ENCODE assay signal across 24 mouse cellular contexts in genomic region chr1:131347708-131348107, GRCm38 (mm10).
DNase-seq lines count a peak whose midpoint lies in the region; ATAC-seq and TF ChIP-seq lines count a peak whose summit lies in the region.
"Had no signal": no experiment of that assay in that cellular context is flagged by ENCODE, and none has a peak within 500 bp of the region (broad histone marks: within the 10 kb centered on the region; RNA-seq: fewer than 3 reads in every experiment).

No protein-coding gene starts in this region.

- TF ChIP-seq POLR2A in heart, adult 2 months (IDR thresholded peaks at IDR 0.05; ENCODE audit: insufficient read depth, low read depth, low read length) = no peak
- TF ChIP-seq POLR2A in embryonic fibroblast, embryonic 13.5 days (IDR thresholded peaks at IDR 0.05; ENCODE audit: low read depth, low read length) = no peak

- H3K79me2 ChIP-seq in heart, adult 2 months (replicated peaks; ENCODE audit: control insufficient read depth, insufficient read depth, low read length) = no peaks in the 10 kb centered on the region

- no peaks in the 10 kb centered on the region for H3K9me3 ChIP-seq in heart, embryonic 10.5 days
- H3K9me3 ChIP-seq in heart, postnatal 0 days (replicated peaks; ENCODE audit: control insufficient read depth, low read length) = no peaks in the 10 kb centered on the region
- no peaks in the 10 kb centered on the region for H3K9me3 ChIP-seq in heart, embryonic 11.5 days (replicated peaks; ENCODE audit: control insufficient read depth, low read length)
- H3K9me3 ChIP-seq in neural tube, embryonic 15.5 days (replicated peaks) = no peaks in the 10 kb centered on the region
- H3K9me3 ChIP-seq: embryonic facial prominence, embryonic 10.5 days; embryonic facial prominence, embryonic 12.5 days; forebrain, embryonic 10.5 days; forebrain, embryonic 12.5 days had no signal

- 50% methylated on average over 2 of the region's 2 CpGs for WGBS in heart, adult 2 months
- WGBS in heart, embryonic 10.5 days = 79% methylated on average over 2 of the region's 2 CpGs
- 79% methylated on average over 2 of the region's 2 CpGs for WGBS in heart, postnatal 0 days
- WGBS in heart, embryonic 11.5 days (ENCODE audit: insufficient replicate concordance) = 73% methylated on average over 2 of the region's 2 CpGs
- WGBS in neural tube, embryonic 15.5 days = 85% methylated on average over 2 of the region's 2 CpGs

- no peak for DNase-seq in heart, adult 2 months
- DNase-seq in heart, embryonic 10.5 days (ENCODE audit: low spot score) = no peak
- no peak for DNase-seq in heart, postnatal 0 days (ENCODE audit: low spot score)
- peak; percentile 18 for DNase-seq in CD4-positive helper T cell, adult 2 months (ENCODE audit: low read depth, low spot score)
- DNase-seq in adrenal gland, adult (ENCODE audit: inconsistent age in 2 of 2, low spot score in 1 of 2) = no peak
- DNase-seq: adrenal gland, adult 8-10 months; adrenal gland, postnatal 14 days; adrenal gland, postnatal 36 days; B cell, adult 2 months; cerebellum, adult 11-12 months; cerebellum, adult 2 months; cerebellum, adult 9-10 months; cerebellum, postnatal 10 days; cerebellum, postnatal 25 days had no signal

- H3K36me3 ChIP-seq in heart, adult 2 months (ENCODE audit: control insufficient read depth, insufficient read depth, low read length) = peaks cover 31% of the 10 kb centered on the region
- peaks cover 33% of the 10 kb centered on the region for H3K36me3 ChIP-seq in heart, embryonic 10.5 days
- H3K36me3 ChIP-seq in heart, postnatal 0 days (replicated peaks; ENCODE audit: control insufficient read depth, insufficient read depth, low read length) = peaks cover 25% of the 10 kb centered on the region
- H3K36me3 ChIP-seq in heart, embryonic 11.5 days (ENCODE audit: control insufficient read depth, insufficient read depth, low read length) = peaks cover 15% of the 10 kb centered on the region
- H3K36me3 ChIP-seq in neural tube, embryonic 15.5 days = peaks cover 41% of the 10 kb centered on the region

- no peak overlapping the region for H3K4me3 ChIP-seq in heart, adult 2 months
- H3K4me3 ChIP-seq in heart, embryonic 10.5 days = no peak overlapping the region
- no peak overlapping the region for H3K4me3 ChIP-seq in heart, postnatal 0 days (ENCODE audit: low read depth, low read length)
- no peak overlapping the region for H3K4me3 ChIP-seq in heart, embryonic 11.5 days (ENCODE audit: low read depth, low read length)
- no peak overlapping the region for H3K4me3 ChIP-seq in embryonic fibroblast, embryonic 13.5 days (ENCODE audit: insufficient read depth, low read length)
- no peak overlapping the region for H3K4me3 ChIP-seq in neural tube, embryonic 15.5 days (replicated peaks)
- H3K4me3 ChIP-seq: embryonic facial prominence, embryonic 10.5 days; embryonic facial prominence, embryonic 12.5 days; erythroblast, embryonic 14.5 days; forebrain, embryonic 10.5 days; forebrain, embryonic 12.5 days had no signal

- ATAC-seq in heart, postnatal 0 days (ENCODE audit: insufficient read depth, low read depth) = no peak
- no peak for ATAC-seq in heart, embryonic 11.5 days (replicated peaks; ENCODE audit: insufficient number of reproducible peaks, low FRiP score, low TSS enrichment)
- ATAC-seq in neural tube, embryonic 15.5 days (ENCODE audit: low FRiP score) = no peak
- ATAC-seq: forebrain, embryonic 14.5 days; forebrain, embryonic 16.5 days had no signal

- peak overlapping the region; percentile 82 for H3K27ac ChIP-seq in heart, adult 2 months
- no peak overlapping the region for H3K27ac ChIP-seq in heart, embryonic 10.5 days
- peak overlapping the region; percentile 88; the same call in 1 of the 2 replicates for H3K27ac ChIP-seq in heart, postnatal 0 days (ENCODE audit: low read depth)
- H3K27ac ChIP-seq in heart, embryonic 11.5 days (ENCODE audit: low read depth, low read length) = no peak overlapping the region
- H3K27ac ChIP-seq in embryonic fibroblast, embryonic 13.5 days (ENCODE audit: insufficient read depth, low read length) = peak overlapping the region; percentile 93
- no peak overlapping the region for H3K27ac ChIP-seq in neural tube, embryonic 15.5 days (replicated peaks)
- H3K27ac ChIP-seq: embryonic facial prominence, embryonic 10.5 days; embryonic facial prominence, embryonic 12.5 days; forebrain, embryonic 10.5 days; forebrain, embryonic 12.5 days had no signal

- intact Hi-C loops in heart, adult 2 months (cut with DNase I) = loop anchor here (5.0 kb wide), 3 partner anchors 80 to 180 kb away; partner anchors contain the start of genes Fam72a and Srgap2

- no peak for TF ChIP-seq EP300 in heart, adult 2 months (IDR thresholded peaks at IDR 0.05; ENCODE audit: insufficient read depth, low read depth, low read length)
- TF ChIP-seq EP300 in heart, postnatal 0 days (IDR thresholded peaks at IDR 0.05; ENCODE audit: low read depth) = no peak

- H3K4me1 ChIP-seq in heart, adult 2 months (ENCODE audit: control insufficient read depth, insufficient read depth, low read length) = peaks cover 21% of the 10 kb centered on the region
- H3K4me1 ChIP-seq in heart, embryonic 10.5 days = peaks cover 26% of the 10 kb centered on the region
- H3K4me1 ChIP-seq in heart, postnatal 0 days (ENCODE audit: control insufficient read depth, insufficient read depth) = peaks cover 36% of the 10 kb centered on the region
- H3K4me1 ChIP-seq in heart, embryonic 11.5 days (ENCODE audit: control insufficient read depth, insufficient read depth, low read length) = peaks cover 18% of the 10 kb centered on the region
- peaks cover 9% of the 10 kb centered on the region for H3K4me1 ChIP-seq in embryonic fibroblast, embryonic 13.5 days (ENCODE audit: control insufficient read depth, insufficient read depth, low read length)
- peaks cover 5% of the 10 kb centered on the region; the same call in 1 of the 2 replicates for H3K4me1 ChIP-seq in neural tube, embryonic 15.5 days
- H3K4me1 ChIP-seq: embryonic facial prominence, embryonic 10.5 days; embryonic facial prominence, embryonic 12.5 days had no signal

- no peak overlapping the region for H3K4me2 ChIP-seq in heart, postnatal 0 days (ENCODE audit: low read depth, low read length)
- no peak overlapping the region for H3K4me2 ChIP-seq in heart, embryonic 11.5 days
- H3K4me2 ChIP-seq in neural tube, embryonic 15.5 days = no peak overlapping the region
- H3K4me2 ChIP-seq: embryonic facial prominence, embryonic 12.5 days; forebrain, embryonic 12.5 days had no signal

- no peak for TF ChIP-seq CTCF in heart, adult 2 months (IDR thresholded peaks at IDR 0.05)
- TF ChIP-seq CTCF in heart, postnatal 0 days (IDR thresholded peaks at IDR 0.05; ENCODE audit: low read depth) = no peak
- TF ChIP-seq CTCF in embryonic fibroblast, embryonic 13.5 days (IDR thresholded peaks at IDR 0.05; ENCODE audit: borderline replicate concordance, insufficient read depth, low read length) = no peak

- H3K9ac ChIP-seq in heart, adult 2 months (ENCODE audit: low read depth, low read length) = no peak overlapping the region
- H3K9ac ChIP-seq in heart, postnatal 0 days (replicated peaks; ENCODE audit: low read depth, low read length) = no peak overlapping the region
- no peak overlapping the region for H3K9ac ChIP-seq in heart, embryonic 11.5 days (ENCODE audit: low read depth, low read length)
- no peak overlapping the region for H3K9ac ChIP-seq in neural tube, embryonic 15.5 days (replicated peaks)
- H3K9ac ChIP-seq: embryonic facial prominence, embryonic 12.5 days; forebrain, embryonic 12.5 days had no signal

- H3K27me3 ChIP-seq in heart, adult 2 months (ENCODE audit: control insufficient read depth, insufficient read depth, low read length) = no peaks in the 10 kb centered on the region
- no peaks in the 10 kb centered on the region for H3K27me3 ChIP-seq in heart, embryonic 10.5 days (ENCODE audit: insufficient read depth, poor library complexity, severe bottlenecking)
- H3K27me3 ChIP-seq in heart, postnatal 0 days (ENCODE audit: control insufficient read depth, insufficient read depth, low read length) = no peaks in the 10 kb centered on the region
- H3K27me3 ChIP-seq in heart, embryonic 11.5 days (ENCODE audit: control insufficient read depth, insufficient read depth, low read length) = no peaks in the 10 kb centered on the region
- H3K27me3 ChIP-seq in neural tube, embryonic 15.5 days (replicated peaks) = no peaks in the 10 kb centered on the region
- H3K27me3 ChIP-seq: embryonic facial prominence, embryonic 12.5 days; forebrain, embryonic 12.5 days had no signal

Comparison
In these comparisons a context has a peak if more than half of its experiments do, and no peak if none do; other contexts are left out.
1. H3K27ac ChIP-seq: peak in heart, adult 2 months (single experiment), heart, postnatal 0 days (single experiment) and embryonic fibroblast, embryonic 13.5 days (single experiment); none in heart, embryonic 10.5 days (single experiment), heart, embryonic 11.5 days (single experiment) and neural tube, embryonic 15.5 days (single experiment).